Mouse (Mus musculus): ENCODE results near the gene Pcnx3.

Gene Pcnx3

DNA sequence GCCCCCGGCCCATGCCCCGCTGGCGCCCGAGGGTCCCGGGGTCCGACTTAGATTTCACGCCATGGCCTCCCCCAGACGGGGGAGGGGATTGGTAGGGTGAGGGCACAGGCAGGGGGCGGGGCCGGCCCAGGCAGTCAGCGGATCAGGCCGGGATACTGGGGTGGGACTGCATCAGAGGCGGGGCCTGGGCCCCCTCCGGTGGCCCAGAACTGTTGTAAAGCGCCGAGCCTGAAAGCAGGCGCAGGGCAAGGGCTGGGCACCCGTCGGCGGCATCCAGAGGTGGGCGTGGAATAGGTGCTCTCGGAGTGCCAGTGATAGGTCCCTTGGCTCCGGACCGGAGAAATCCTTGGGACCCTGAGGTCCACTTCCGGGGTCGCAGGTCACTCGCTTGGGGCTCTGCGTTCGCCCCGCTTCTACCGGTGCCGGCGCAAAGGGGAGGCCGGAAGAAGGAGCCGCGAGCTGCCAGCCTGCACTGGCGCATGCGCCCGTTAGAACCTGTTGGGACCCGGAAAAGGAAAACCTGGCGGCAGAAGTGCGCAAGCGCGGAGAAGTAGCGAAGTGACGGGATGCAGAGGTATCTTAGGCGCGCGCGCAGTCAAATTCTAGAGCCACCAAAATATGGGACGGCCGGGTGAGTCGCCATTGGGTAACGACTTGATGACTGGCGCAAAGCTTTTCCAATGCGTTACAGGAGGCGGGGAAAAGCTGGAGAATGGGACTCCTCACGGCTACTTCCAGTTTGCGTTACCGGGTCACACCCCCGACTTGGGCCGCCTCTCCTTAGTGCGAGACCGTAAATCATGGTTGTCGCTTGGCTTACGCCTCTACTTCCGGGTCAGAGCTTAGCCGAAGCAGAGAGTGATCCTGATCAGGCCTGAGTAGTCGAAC lies at the start of gene Pcnx3, which contains the start of gene Map3k11:
TSS of gene Pcnx3 (minus strand) at position 709 of the 888 bp plus-strand sequence.
TSS of gene Map3k11 (plus strand) at position 543 of the 888 bp plus-strand sequence.
- DNase-seq (ENCODE audit: low read depth, low spot score), result peak; percentile 99

DNA sequence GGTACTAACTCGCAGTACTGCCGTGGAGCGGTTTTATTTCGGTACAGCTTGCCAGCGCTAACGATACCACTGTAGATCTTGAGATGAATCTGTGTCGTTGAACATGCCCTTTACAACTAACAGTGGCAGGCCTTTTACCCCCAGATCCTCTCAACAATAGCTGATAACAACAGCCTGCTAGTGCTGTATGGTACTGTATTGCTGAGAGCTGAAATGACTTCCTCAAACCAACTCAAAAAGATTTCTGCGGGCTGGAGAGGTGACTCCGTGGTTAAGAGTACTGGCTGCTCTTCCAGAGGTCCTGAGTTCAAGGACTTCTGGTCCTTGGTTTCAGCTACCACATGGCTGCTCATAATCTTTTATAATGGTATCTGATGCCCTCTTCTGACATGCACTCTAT lies 45.6 kb upstream of the Pcnx3 start:
- no peak for DNase-seq (ENCODE audit: low read depth, low spot score)

DNA sequence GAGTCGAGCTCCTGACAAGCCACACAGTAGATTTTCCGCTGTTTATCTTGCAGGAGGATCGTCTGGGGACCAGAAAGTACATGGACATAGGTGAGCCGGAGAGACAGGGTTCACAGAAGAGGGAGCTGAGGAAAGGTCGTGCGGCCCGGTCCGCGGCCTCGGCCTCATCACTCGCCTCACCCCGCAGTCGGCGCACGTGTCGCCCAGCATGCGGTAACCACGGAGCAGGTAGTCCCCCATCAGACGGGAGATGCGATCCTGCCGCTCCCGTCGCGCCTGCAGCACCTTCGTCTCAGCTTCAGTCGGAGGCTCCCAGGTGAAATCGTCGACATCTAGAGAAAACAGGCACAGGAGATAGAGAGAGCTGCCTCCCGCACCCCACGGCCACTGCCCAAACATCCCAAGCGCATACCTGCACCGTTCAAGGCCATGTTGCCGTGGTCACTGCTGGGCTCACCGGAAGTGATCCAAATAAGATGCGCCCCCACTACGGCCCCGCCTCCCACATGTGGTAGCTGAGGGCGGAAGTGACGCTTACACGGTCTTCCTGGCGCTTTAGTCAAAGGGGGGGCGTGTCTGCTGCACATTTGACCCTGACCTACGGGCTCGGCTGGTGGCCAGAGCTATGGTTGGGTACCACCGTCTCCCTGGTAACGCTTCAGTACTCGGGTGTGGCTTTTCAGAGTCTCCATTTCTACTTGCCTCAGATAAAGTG lies 42.7 kb upstream of the Pcnx3 start:
- peak; percentile 98 for DNase-seq (ENCODE audit: low read depth, low spot score)

- DNase-seq (ENCODE audit: low read depth, low spot score), result no peak
Observed at GRCm38 (mm10) chr19:5730314-5731186, 41.8 kb upstream of the Pcnx3 start.

- peak; percentile 89 for DNase-seq (ENCODE audit: low read depth, low spot score)
Observed at GRCm38 (mm10) chr19:5729444-5729815, 40.7 kb upstream of the Pcnx3 start, which contains the start of gene Fam89b. Fam89b (minus strand) TSS chr19:5729653.

DNA sequence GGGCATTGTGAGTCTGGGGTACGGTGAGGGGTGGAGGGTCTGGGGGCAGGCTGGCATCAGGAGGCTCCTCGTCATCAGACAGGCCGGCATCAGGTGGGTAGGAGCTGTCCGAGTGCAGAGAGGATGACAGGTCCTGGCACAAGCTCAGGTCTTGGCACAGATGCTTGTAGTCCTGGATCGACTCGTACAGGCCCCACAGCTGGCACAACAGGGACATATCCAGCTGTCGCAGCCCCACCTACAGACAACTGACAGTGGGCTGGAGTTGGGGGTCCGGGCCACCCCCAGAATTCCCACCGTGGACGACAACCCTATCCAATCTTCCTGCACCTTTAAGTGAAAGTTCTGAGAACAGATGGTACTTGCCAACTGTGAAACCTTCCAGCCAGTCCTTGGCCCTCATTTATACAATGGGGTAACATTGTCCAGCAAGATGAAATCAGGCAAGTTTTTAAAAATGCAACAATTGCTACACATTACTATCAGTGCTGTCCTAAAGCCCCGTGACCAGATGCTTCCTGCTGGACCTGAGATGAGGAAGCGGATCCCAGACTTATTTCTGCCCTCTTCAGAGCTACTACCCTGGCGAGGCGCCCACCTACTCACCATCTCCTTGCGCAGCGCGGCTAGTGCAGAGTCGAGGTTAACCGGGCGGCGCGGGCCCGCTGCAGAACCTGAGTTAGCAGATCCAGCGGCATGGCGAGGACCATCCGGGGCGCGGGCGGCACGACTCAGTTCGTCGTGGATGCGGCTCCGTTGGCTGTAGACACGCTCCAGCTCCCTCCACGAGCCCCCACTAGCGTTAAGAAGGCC lies 40.1 kb upstream of the Pcnx3 start:
- DNase-seq (ENCODE audit: low read depth, low spot score), result no peak

DNA sequence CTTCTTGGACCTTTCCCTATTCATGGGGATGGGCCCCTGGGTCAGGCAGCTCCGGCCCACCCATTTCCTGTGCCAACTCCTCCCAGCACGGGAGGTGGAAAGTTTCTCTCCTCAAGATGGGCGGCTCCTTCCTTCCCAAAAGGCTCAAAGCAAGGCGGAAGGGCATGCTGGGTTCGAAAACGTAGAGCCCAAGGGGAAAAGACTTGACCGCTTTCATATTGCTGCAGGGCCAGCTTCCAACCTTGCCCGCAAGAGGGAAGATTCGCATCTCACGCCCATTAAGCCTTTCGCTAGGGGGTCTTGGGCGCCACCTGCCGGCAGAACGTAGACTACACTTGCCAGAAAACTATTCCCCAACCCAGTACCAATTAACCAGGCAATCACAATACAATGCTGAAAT lies 39.0 kb upstream of the Pcnx3 start:
- DNase-seq (ENCODE audit: low read depth, low spot score), result peak; percentile 89

GRCm38 (mm10) chr19:5726961-5727578 lies 38.4 kb upstream of the Pcnx3 start:
- DNase-seq (ENCODE audit: low read depth, low spot score), result no peak

GRCm38 (mm10) chr19:5725767-5726515 lies 37.2 kb upstream of the Pcnx3 start, which contains the start of gene Ehbp1l1:
Ehbp1l1 (minus strand) TSS chr19:5726317.
- peak; percentile 54 for DNase-seq (ENCODE audit: low read depth, low spot score)

DNA sequence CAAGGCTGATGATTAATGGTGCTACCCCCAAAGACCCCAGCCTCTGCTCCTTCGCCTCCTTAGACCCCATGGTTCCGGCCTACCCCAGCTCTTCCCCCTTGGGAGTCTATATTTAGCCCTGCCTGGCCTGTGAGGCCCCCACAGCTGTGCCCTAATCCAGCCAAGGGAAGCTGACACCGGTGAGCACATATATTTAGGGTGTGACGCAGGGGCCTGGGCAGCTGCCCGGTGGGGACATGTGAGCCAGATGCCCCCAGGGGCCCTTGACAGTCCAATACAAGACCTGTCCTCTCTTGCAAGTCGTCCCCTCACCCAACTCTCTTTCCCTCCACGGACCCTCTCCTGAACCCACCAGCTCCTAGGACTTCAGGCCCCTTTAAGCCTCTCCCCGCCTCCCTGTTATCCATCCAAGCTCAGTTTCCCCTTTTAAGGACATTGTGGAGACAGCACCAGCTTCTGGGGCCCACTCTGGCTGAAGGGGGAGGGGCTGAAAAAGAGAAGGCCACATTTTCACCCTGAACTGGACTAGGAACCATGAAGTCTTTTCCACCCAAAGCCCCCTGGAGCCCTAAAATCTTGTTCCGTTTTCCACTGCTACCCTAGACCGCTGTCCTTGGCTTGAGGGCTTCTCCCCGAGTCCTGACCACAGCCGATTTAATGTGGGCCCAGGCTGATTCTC lies 36.5 kb upstream of the Pcnx3 start:
- no peak for DNase-seq (ENCODE audit: low read depth, low spot score)

- no peak for DNase-seq (ENCODE audit: low read depth, low spot score)
Observed at GRCm38 (mm10) chr19:5724549-5724941, 35.8 kb upstream of the Pcnx3 start.

DNA sequence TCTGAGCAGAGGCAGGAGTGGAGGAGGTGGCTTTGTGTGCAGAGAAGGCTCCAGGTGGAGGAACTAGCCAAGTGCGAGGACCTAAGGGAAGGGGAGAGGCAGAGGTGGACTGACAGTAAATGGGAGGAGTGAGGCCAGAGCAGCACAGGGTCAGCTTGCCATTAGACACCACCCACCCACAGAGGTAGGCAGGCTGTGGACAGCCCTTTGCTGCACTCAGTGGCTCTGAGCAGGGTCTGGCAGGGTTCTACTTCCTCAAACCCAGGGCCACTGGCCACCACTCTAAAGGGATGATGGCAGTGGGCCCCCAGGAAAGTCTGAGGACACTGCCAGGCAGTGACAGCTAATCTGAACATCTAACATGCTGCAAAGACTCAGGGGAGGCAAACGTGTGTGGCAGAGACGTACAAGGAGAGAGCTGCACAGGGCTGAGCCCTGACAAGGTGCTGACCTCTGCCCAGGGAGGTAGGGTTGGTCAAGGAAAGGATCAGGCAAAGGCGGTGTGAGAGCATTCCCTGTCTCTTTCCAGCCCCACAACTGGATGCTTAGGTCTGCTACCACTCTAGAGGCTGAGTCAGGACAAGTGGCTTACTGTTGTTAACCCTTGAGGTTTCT lies 35.3 kb upstream of the Pcnx3 start:
- DNase-seq (ENCODE audit: low read depth, low spot score), result no peak

- no peak for DNase-seq (ENCODE audit: low read depth, low spot score)
Observed at GRCm38 (mm10) chr19:5722848-5723425, 34.2 kb upstream of the Pcnx3 start.

- no peak for DNase-seq (ENCODE audit: low read depth, low spot score)
Observed at GRCm38 (mm10) chr19:5721233-5721632, 32.5 kb upstream of the Pcnx3 start.

GRCm38 (mm10) chr19:5716955-5717354 lies 28.2 kb upstream of the Pcnx3 start:
- DNase-seq (ENCODE audit: low read depth, low spot score), result no peak

- peak; percentile 80 for DNase-seq (ENCODE audit: low read depth, low spot score)
Observed at GRCm38 (mm10) chr19:5715793-5716688, 27.3 kb upstream of the Pcnx3 start.

GRCm38 (mm10) chr19:5713730-5714129 lies 25.0 kb upstream of the Pcnx3 start:
- DNase-seq (ENCODE audit: low read depth, low spot score), result peak; percentile 85

Data from R1 (cell line).